10 mouse cellular contexts compared by ENCODE assay signal in genomic region chr4:131431188-131431587, GRCm38 (mm10).
DNase-seq lines count a peak whose midpoint lies in the region; ATAC-seq and TF ChIP-seq lines count a peak whose summit lies in the region.
"Had no signal": no experiment of that assay in that cellular context is flagged by ENCODE, and none has a peak within 500 bp of the region (broad histone marks: within the 10 kb centered on the region; RNA-seq: fewer than 3 reads in every experiment).

No protein-coding gene starts in this region.

- intact Hi-C loops in left cerebral cortex, postnatal 10 days (cut with DNase I) = loop anchor here (2.0 to 10.0 kb wide), 4 partner anchors 164 to 469 kb away; partner anchors contain the start of gene Ptpru

- 12% methylated on average over 5 of the region's 5 CpGs for WGBS in liver, embryonic 12.5 days (ENCODE audit: insufficient replicate concordance)
- 6% methylated on average over 5 of the region's 5 CpGs for WGBS in embryonic facial prominence, embryonic 11.5 days
- 5% methylated on average over 5 of the region's 5 CpGs for WGBS in hindbrain, postnatal 0 days

- no peak overlapping the region for H3K4me2 ChIP-seq in liver, embryonic 12.5 days
- H3K4me2 ChIP-seq in embryonic facial prominence, embryonic 11.5 days (ENCODE audit: low read depth, low read length) = no peak overlapping the region
- no peak overlapping the region for H3K4me2 ChIP-seq in hindbrain, postnatal 0 days (ENCODE audit: low read depth, low read length)
- H3K4me2 ChIP-seq: embryonic facial prominence, embryonic 15.5 days had no signal

- H3K27me3 ChIP-seq in liver, embryonic 12.5 days (replicated peaks) = no peaks in the 10 kb centered on the region
- no peaks in the 10 kb centered on the region for H3K27me3 ChIP-seq in embryonic facial prominence, embryonic 11.5 days (ENCODE audit: control insufficient read depth, insufficient read depth, low read length)
- no peaks in the 10 kb centered on the region for H3K27me3 ChIP-seq in hindbrain, postnatal 0 days (ENCODE audit: insufficient read depth, low read length)

- H3K4me1 ChIP-seq in liver, embryonic 12.5 days = no peaks in the 10 kb centered on the region
- H3K4me1 ChIP-seq in embryonic facial prominence, embryonic 11.5 days (ENCODE audit: control insufficient read depth, insufficient read depth, low read length) = no peaks in the 10 kb centered on the region
- 0 out of 2 replicates have a peak, but pooled peaks cover 4% of the 10 kb centered on the region for H3K4me1 ChIP-seq in hindbrain, postnatal 0 days (ENCODE audit: insufficient read depth, low read length)
- H3K4me1 ChIP-seq: megakaryocyte, embryonic 14.5 days had no signal

- no peak overlapping the region for H3K27ac ChIP-seq in liver, embryonic 12.5 days
- H3K27ac ChIP-seq in embryonic facial prominence, embryonic 11.5 days (replicated peaks; ENCODE audit: low read depth, low read length) = no peak overlapping the region
- no peak overlapping the region for H3K27ac ChIP-seq in hindbrain, postnatal 0 days
- H3K27ac ChIP-seq: embryonic facial prominence, embryonic 15.5 days had no signal

- no peaks in the 10 kb centered on the region for H3K36me3 ChIP-seq in liver, embryonic 12.5 days
- no peaks in the 10 kb centered on the region for H3K36me3 ChIP-seq in embryonic facial prominence, embryonic 11.5 days (replicated peaks; ENCODE audit: control insufficient read depth, insufficient read depth, low read depth, low read length)
- H3K36me3 ChIP-seq in hindbrain, postnatal 0 days (ENCODE audit: insufficient read depth, low read length) = no peaks in the 10 kb centered on the region
- H3K36me3 ChIP-seq: embryonic facial prominence, embryonic 15.5 days had no signal

- peak; percentile 99 for TF ChIP-seq CTCF in hindbrain, postnatal 0 days (IDR thresholded peaks at IDR 0.05; ENCODE audit: low read depth)

- H3K9me3 ChIP-seq in liver, embryonic 12.5 days (replicated peaks) = no peaks in the 10 kb centered on the region
- H3K9me3 ChIP-seq in embryonic facial prominence, embryonic 11.5 days (replicated peaks; ENCODE audit: control insufficient read depth, low read length) = no peaks in the 10 kb centered on the region
- H3K9me3 ChIP-seq in hindbrain, postnatal 0 days (ENCODE audit: low read length) = no peaks in the 10 kb centered on the region
- H3K9me3 ChIP-seq: embryonic facial prominence, embryonic 15.5 days; megakaryocyte, embryonic 14.5 days had no signal

- no peak overlapping the region for H3K9ac ChIP-seq in liver, embryonic 12.5 days
- no peak overlapping the region for H3K9ac ChIP-seq in embryonic facial prominence, embryonic 11.5 days (replicated peaks; ENCODE audit: low read length)
- H3K9ac ChIP-seq in hindbrain, postnatal 0 days (replicated peaks; ENCODE audit: low read length) = no peak overlapping the region
- H3K9ac ChIP-seq: embryonic facial prominence, embryonic 15.5 days had no signal

- no peak for ATAC-seq in liver, embryonic 12.5 days
- 0 out of 2 replicates have a peak, but pooled peaks have one; percentile 39 for ATAC-seq in embryonic facial prominence, embryonic 11.5 days (replicated peaks; ENCODE audit: insufficient number of reproducible peaks, low FRiP score, low TSS enrichment, low read depth)
- peak; percentile 55 for ATAC-seq in hindbrain, postnatal 0 days

- peak; percentile 41 for DNase-seq in liver
- DNase-seq in adrenal gland, postnatal 4 days (ENCODE audit: low spot score in 2 of 2) = peak; percentile 19 to 27
- DNase-seq in embryonic facial prominence, embryonic 11.5 days (ENCODE audit: low spot score) = peak; percentile 87
- peak; percentile 90 for DNase-seq in hindbrain, postnatal 0 days (ENCODE audit: low spot score)
- DNase-seq in left cerebral cortex, postnatal 10 days (ENCODE audit: extremely low spot score in 1 of 2, low spot score in 2 of 2) = peak; percentile 75 to 78
- DNase-seq in naive thymus-derived CD4-positive, alpha-beta T cell, adult 2 months (ENCODE audit: low read depth) = peak; percentile 15
- DNase-seq in urinary bladder, postnatal 4 days (ENCODE audit: low spot score in 2 of 2) = peak; percentile 37 to 71

- no peak overlapping the region for H3K4me3 ChIP-seq in liver, embryonic 12.5 days
- no peak overlapping the region for H3K4me3 ChIP-seq in embryonic facial prominence, embryonic 11.5 days (ENCODE audit: low read depth, low read length)
- H3K4me3 ChIP-seq in hindbrain, postnatal 0 days (ENCODE audit: low read length) = no peak overlapping the region
- H3K4me3 ChIP-seq: embryonic facial prominence, embryonic 15.5 days; megakaryocyte, embryonic 14.5 days had no signal

Comparison
In these comparisons a context has a peak if more than half of its experiments do, and no peak if none do; other contexts are left out.
1. DNase-seq: peak in every context shown above with its lines; median percentile 90 in hindbrain, postnatal 0 days; 87 in embryonic facial prominence, embryonic 11.5 days; 76 in left cerebral cortex, postnatal 10 days; 54 in urinary bladder, postnatal 4 days; 41 in liver; 23 in adrenal gland, postnatal 4 days; 15 in naive thymus-derived CD4-positive, alpha-beta T cell, adult 2 months.